Mouse (Mus musculus) embryonic stem cell, embryonic (primary cell): Measurements from ENCODE around the gene Ccdc13.

Experiments used
- CTCF ChIA-PET, 4 experiments: fragments of 300-600 bp in 2 of 4; fragments of 350-600 bp in 2 of 4; sonication (Branson Sonifier 250); formaldehyde crosslinking; loops; one replicate each; lab custom pipeline; 2022; ENCODE audit warnings: inconsistent platforms in 2 of 4; lab: Charles Lee
- POLR2A ChIA-PET, 4 experiments: fragments of 300-600 bp in 2 of 4; fragments of 350-600 bp in 2 of 4; sonication (Branson Sonifier 250); formaldehyde crosslinking; loops; one replicate each; lab custom pipeline; 2022; ENCODE audit warnings: antibody characterized with exemption in 4 of 4, inconsistent platforms in 1 of 4; lab: Charles Lee

The Ccdc13 gene

GRCm38 (mm10) chr9:121838829-121839621 lies at the start of gene Ccdc13:
Gene Ccdc13 (minus strand): TSS chr9:121839461.
- ChIA-PET POLR2A (interaction anchor here in 2 of 4 experiments (0.6 to 1.3 kb wide), 2 partner anchors 10 to 19 kb away, joined by 3 to 4 read pairs; partner anchors contain the start of gene Higd1a (in 1 of the 2)), CTCF (no interaction called here)

DNA sequence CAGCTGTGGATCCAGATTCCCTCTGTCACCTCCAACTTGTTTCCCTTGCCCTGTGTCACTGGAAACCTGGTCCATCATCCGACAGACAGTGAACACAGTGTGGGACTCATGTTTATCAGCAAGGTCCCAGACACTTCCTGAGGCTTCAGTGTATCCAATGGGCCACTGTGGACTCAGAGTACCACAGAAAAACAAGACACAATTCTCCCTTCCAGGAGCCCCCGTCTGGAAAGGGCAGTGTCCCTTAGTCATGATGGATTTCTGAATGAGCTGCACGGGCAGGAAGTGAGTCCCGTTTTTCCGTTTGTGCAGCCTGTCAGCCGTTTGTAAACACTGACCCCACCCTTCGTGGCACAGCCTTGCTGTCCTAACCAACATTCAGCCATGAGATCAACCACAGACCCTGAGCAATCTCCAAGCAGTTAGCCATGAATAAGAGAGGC lies 42.8 kb upstream of the Ccdc13 start:
- CTCF ChIA-PET = interaction anchor here in 1 of 4 experiments (1.1 to 2.2 kb wide), 3 partner anchors 9 to 133 kb away, joined by 6 to 13 read pairs (median 6); no protein-coding TSS in a partner anchor
- POLR2A ChIA-PET = no interaction called here

DNA sequence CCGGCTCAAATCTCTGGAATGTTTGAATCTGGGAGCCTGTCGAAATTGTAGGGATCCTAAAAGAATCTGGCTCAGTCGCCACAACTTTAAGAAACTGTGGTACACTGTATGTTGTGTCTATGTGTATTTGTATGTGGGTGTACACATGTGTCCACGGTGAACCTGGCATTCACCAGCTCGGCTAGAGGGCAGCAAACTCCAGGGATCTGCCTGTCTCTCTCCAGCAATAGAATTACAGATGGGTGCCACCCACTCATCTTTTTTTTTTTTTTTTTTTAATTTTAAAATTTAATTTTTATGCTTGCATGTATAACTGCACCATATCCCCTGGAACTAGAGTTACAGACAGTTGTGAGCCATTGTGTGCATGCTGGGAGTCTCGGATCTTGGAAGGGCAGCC lies 42.0 kb upstream of the Ccdc13 start:
- ChIA-PET CTCF (interaction anchor here (0.5 to 2.2 kb wide), 18 partner anchors 9 to 718 kb away, joined by 3 to 13 read pairs (median 4); no protein-coding TSS in a partner anchor), POLR2A (interaction anchor here in 1 of 4 experiments (0.9 kb wide), 1 partner anchor 24 kb away, joined by 4 read pairs; no protein-coding TSS in a partner anchor)

GRCm38 (mm10) chr9:121880840-121881239 lies 41.6 kb upstream of the Ccdc13 start:
- CTCF ChIA-PET = interaction anchor here (0.5 to 2.2 kb wide), 23 partner anchors 9 to 1363 kb away, joined by 3 to 13 read pairs (median 4); partner anchors contain the start of gene Ackr2 (in 1 of the 4)
- POLR2A ChIA-PET = interaction anchor here in 2 of 4 experiments (0.6 to 0.9 kb wide), 2 partner anchors 12 to 23 kb away, joined by 4 read pairs; no protein-coding TSS in a partner anchor

GRCm38 (mm10) chr9:121877052-121877740 lies 37.9 kb upstream of the Ccdc13 start:
- POLR2A ChIA-PET = no interaction called here
- CTCF ChIA-PET = interaction anchor here in 3 of 4 experiments (0.6 to 0.8 kb wide), 5 partner anchors 8 to 459 kb away, joined by 3 to 13 read pairs (median 3); no protein-coding TSS in a partner anchor

DNA sequence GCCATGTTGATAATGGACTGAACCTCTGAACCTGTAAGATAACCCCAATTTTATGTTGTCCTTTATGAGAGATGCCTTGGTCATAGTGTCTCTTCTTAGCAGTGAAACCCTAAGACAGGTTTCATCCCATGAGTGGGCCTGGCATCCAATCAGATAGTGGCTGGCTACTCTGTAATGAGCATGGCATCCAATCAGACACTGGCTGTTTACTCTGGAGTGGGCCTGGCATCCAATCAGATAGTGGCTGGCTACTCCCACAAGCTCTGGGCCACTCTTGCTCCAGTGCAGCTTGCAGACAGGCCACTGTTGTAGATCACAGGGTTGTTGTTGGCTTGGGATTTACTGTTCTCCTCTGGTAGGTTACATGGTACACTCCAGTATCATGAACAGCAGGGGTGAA lies 34.3 kb upstream of the Ccdc13 start:
- CTCF ChIA-PET = no interaction called here
- POLR2A ChIA-PET = interaction anchor here in 1 of 4 experiments (2.4 kb wide), 1 partner anchor 16 kb away, joined by 9 read pairs; the partner anchor contains the start of gene Higd1a

DNA sequence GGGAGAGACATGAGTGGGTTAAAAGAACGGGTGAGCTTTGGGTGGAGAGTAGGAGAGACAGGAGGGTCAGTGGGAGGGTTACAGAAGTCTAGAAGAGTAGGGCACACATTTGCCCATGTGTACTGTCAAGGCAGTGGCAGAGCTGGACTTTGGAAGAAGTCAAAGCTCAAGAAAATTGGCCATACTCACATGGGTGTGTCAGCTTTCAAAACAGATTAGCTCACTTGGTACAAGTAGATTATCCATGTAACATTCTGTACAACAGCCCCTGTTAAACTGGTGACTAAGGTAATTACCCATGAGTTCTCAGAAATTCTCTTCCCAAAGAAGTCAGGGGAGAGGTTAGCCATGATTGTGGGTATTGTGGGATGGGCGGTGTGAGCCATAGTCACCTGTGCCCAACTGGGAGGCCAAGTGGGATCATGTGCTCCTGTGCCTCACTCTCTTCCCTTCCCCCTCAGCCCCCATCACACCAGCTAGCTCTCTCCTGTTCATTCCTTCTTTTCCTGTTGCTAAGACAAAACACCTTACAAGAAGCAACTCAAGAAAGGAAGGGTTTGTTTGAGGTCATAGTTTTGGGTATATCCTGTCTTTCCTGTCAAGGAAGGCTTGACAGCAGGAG lies 32.9 kb upstream of the Ccdc13 start:
- POLR2A ChIA-PET = no interaction called here
- CTCF ChIA-PET = no interaction called here

DNA sequence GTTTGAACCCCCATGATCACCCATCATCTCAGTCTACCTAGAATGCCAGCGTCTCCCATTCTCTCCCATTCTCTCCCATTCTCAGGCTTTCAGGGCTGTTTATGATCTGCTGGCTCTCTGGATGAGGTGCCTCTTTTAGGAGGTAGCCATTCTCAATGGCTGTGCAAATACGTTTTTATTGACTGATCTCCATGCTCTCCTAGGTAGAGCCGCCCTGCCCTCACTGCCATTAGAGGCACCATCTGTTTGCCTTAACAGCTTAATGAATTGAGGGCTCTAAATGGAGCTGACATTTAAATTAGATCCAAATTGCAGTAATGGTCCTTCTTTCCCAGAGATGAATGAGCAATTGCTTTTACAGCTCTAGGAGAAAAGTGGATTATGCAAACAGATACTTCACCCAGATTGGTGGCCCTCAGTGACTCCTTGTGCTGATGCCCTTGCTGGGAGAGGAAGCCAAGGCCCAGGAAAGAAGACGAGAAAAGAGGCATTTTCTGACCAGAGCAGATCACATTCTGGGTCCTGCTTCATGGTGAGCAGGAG lies 30.8 kb upstream of the Ccdc13 start:
- ChIA-PET POLR2A (interaction anchor here (0.6 to 1.2 kb wide), 4 partner anchors 12 kb away, joined by 3 to 4 read pairs (median 3); partner anchors contain the start of gene Higd1a (in 4 of the 4)), CTCF (interaction anchor here in 1 of 4 experiments (1.1 kb wide), 1 partner anchor 817 kb away, joined by 3 read pairs; no protein-coding TSS in a partner anchor)

DNA sequence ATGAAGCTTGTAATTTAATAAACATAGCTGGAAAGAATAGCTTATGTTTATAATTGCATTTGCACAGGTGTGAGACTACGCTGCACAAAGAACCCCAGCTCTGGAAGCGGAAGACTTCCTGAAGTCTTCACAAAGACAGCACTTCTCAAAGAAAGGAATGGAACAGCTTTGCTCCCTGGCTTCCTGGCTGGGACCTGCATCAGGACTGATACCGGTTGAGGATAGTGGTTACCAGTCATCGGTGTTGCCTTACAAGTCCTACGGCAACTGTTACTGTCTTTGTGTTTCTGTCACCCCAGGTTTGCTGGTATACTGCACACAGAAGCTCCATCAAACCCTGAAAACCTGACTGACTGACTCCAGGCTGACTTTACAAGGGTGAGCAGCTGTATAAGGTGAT lies 30.2 kb upstream of the Ccdc13 start:
- ChIA-PET CTCF (interaction anchor here in 3 of 4 experiments (0.6 to 2.7 kb wide), 4 partner anchors 8 to 818 kb away, joined by 3 to 10 read pairs (median 4); no protein-coding TSS in a partner anchor), POLR2A (interaction anchor here in 3 of 4 experiments (0.6 to 1.2 kb wide), 3 partner anchors 11 to 12 kb away, joined by 3 to 4 read pairs (median 3); partner anchors contain the start of gene Higd1a (in 3 of the 3))

GRCm38 (mm10) chr9:121868236-121868635 lies 29.0 kb upstream of the Ccdc13 start:
- ChIA-PET CTCF (interaction anchor here in 1 of 4 experiments (2.7 kb wide), 1 partner anchor 13 kb away, joined by 10 read pairs; no protein-coding TSS in a partner anchor), POLR2A (interaction anchor here in 2 of 4 experiments (0.6 to 1.5 kb wide), 3 partner anchors 10 to 392 kb away, joined by 4 to 7 read pairs (median 5); partner anchors contain the start of gene Higd1a (in 1 of the 2))

- ChIA-PET POLR2A (interaction anchor here in 1 of 4 experiments (1.5 kb wide), 1 partner anchor 10 kb away, joined by 5 read pairs; the partner anchor contains the start of gene Higd1a), CTCF (interaction anchor here in 1 of 4 experiments (2.7 kb wide), 1 partner anchor 13 kb away, joined by 10 read pairs; no protein-coding TSS in a partner anchor)
These were observed 28.4 kb upstream of the Ccdc13 start for GRCm38 (mm10) chr9:121867632-121868031.

- CTCF ChIA-PET = interaction anchor here in 1 of 4 experiments (0.6 kb wide), 1 partner anchor 1640 kb away, joined by 3 read pairs; no protein-coding TSS in a partner anchor
- POLR2A ChIA-PET = no interaction called here
These were observed 26.3 kb upstream of the Ccdc13 start for GRCm38 (mm10) chr9:121865425-121866008.

GRCm38 (mm10) chr9:121864837-121865236 lies 25.6 kb upstream of the Ccdc13 start:
- CTCF ChIA-PET = interaction anchor here in 1 of 4 experiments (0.6 kb wide), 1 partner anchor 1639 kb away, joined by 3 read pairs; no protein-coding TSS in a partner anchor
- POLR2A ChIA-PET = no interaction called here

- ChIA-PET CTCF (no interaction called here), POLR2A (no interaction called here)
These were observed 21.7 kb upstream of the Ccdc13 start for GRCm38 (mm10) chr9:121860921-121861320.

GRCm38 (mm10) chr9:121859345-121859744 lies 20.1 kb upstream of the Ccdc13 start:
- CTCF ChIA-PET = no interaction called here
- POLR2A ChIA-PET = interaction anchor here in 1 of 4 experiments (1.4 to 1.5 kb wide), 2 partner anchors 11 to 25 kb away, joined by 3 to 4 read pairs; no protein-coding TSS in a partner anchor

GRCm38 (mm10) chr9:121858153-121858488 lies 18.9 kb upstream of the Ccdc13 start, which contains the start of gene Higd1a:
Gene Higd1a (minus strand): TSS chr9:121858362.
- POLR2A ChIA-PET = interaction anchor here (0.6 to 1.9 kb wide), 46 partner anchors 9 to 1094 kb away, joined by 3 to 33 read pairs (median 4); partner anchors contain the start of genes Ss18l2 (in 3 of the 4), Nktr (in 2 of the 4), Vipr1 (in 2 of the 4) and Ano10 (in 1 of the 4)
- CTCF ChIA-PET = interaction anchor here in 2 of 4 experiments (0.9 to 1.6 kb wide), 4 partner anchors 12 to 381 kb away, joined by 3 to 14 read pairs (median 4); no protein-coding TSS in a partner anchor
